Mouse (Mus musculus) liver, embryonic 14.5 days (tissue): Measurements from ENCODE around the gene Gm3453. TPM values are rescaled to one million over a fixed set of nuclear protein-coding genes. Genes with fewer than 3 reads are reported as not detected.
"Not testable (repeated sequence)": the region's sequence is repeated elsewhere in the genome, so short reads cannot be mapped to it uniquely, and the experiment has no call there.

Experiments
- ATAC-seq: fragments of 200-750 bp; cut with Nextera tagmentation; 2 replicates; pipeline ENCODE4 v1.8.0; 2017; ENCODE audit warnings: moderate number of reproducible peaks, mild to moderate bottlenecking, moderate library complexity; ENCODE audit not compliant: insufficient read depth
- DNase-seq, 3 experiments: peaks; one replicate each; pipeline ENCODE4 v3.0.0-alpha.2; 2012 to 2013; ENCODE audit warnings: low read depth in 3 of 3, low spot score in 3 of 3
- H3K27ac ChIP-seq: fragments of 300-500 bp; sonication (generic); 2 replicates; pipeline ENCODE4 v1.5.1; 2014; ENCODE audit warnings: moderate library complexity, mild to moderate bottlenecking, control low read depth, inconsistent platforms
- H3K27me3 ChIP-seq: fragments of 300-500 bp; sonication (generic); 2 replicates; pipeline ENCODE4 v1.6.1; 2014; ENCODE audit warnings: mild to moderate bottlenecking, low read length, moderate library complexity; ENCODE audit not compliant: control insufficient read depth, insufficient read depth
- H3K36me3 ChIP-seq: fragments of 300-500 bp; sonication (generic); replicated peaks from 2 replicates; pipeline ENCODE4 v1.6.1; 2014; ENCODE audit warnings: low read depth; ENCODE audit not compliant: control insufficient read depth, insufficient read depth
- H3K4me1 ChIP-seq, 2 experiments: fragments of 200-500 bp in 1 of 2; fragments of 300-500 bp in 1 of 2; sonication (generic) in 1 of 2; replicated peaks; 2 replicates each; pipeline ENCODE4 v1.6.1; 2012 to 2014; ENCODE audit warnings: antibody characterized with exemption in 1 of 2, inconsistent platforms in 1 of 2, low read length in 1 of 2; ENCODE audit not compliant: control insufficient read depth in 2 of 2, insufficient read depth in 2 of 2
- H3K4me2 ChIP-seq: fragments of 300-500 bp; sonication (generic); 2 replicates; pipeline ENCODE4 v1.6.1; 2014; ENCODE audit warnings: low read depth, mild to moderate bottlenecking, control low read depth, moderate library complexity
- H3K4me3 ChIP-seq, 2 experiments: fragments of 200-500 bp in 1 of 2; fragments of 300-500 bp in 1 of 2; sonication (generic) in 1 of 2; 2 replicates each; pipeline ENCODE4 v1.5.1; 2012 to 2014; ENCODE audit warnings: low read depth in 2 of 2, low read length in 2 of 2, mild to moderate bottlenecking in 2 of 2, control low read depth in 1 of 2, inconsistent platforms in 1 of 2, moderate library complexity in 1 of 2; ENCODE audit not compliant: insufficient read depth in 1 of 2
- H3K9ac ChIP-seq: fragments of 300-500 bp; sonication (generic); replicated peaks from 2 replicates; pipeline ENCODE4 v1.6.1; 2014; ENCODE audit warnings: mild to moderate bottlenecking, control low read depth, moderate library complexity
- H3K9me3 ChIP-seq: fragments of 300-500 bp; sonication (generic); 2 replicates; pipeline ENCODE4 v1.6.1; 2016; ENCODE audit warnings: low read length, mixed read lengths; ENCODE audit not compliant: control insufficient read depth
- WGBS: fragments of 180-500 bp; shearing (Covaris S2); extraction: QIAGEN DNeasy Blood & Tissue Kit; methylation state at CpG from one replicate; pipeline ENCODE4 v1.1.7; 2014; ENCODE audit not compliant: insufficient replicate concordance; 5-methylcytosine and 5-hydroxymethylcytosine counted together
- polyA plus RNA-seq, 2 experiments: library from polyadenylated mRNA; depleted of rRNA in 1 of 2; stranded (reverse) in 1 of 2; unstranded in 1 of 2; fragments of >200 nt; fragmentation: Nextera tagmentation in 1 of 2; extraction: Ambion mirVana in 1 of 2; gene quantifications; 2 replicates each; pipeline versions ENCODE4 v1.2.1 to v1.2.3; 2012 to 2014

Gene Gm3453
- polyA plus RNA-seq (2012; rRNA removed): not detected in 2 replicates
- not detected in 2 replicates for polyA plus RNA-seq (2014; fragmentation: Nextera tagmentation; extraction: Ambion mirVana)

DNA sequence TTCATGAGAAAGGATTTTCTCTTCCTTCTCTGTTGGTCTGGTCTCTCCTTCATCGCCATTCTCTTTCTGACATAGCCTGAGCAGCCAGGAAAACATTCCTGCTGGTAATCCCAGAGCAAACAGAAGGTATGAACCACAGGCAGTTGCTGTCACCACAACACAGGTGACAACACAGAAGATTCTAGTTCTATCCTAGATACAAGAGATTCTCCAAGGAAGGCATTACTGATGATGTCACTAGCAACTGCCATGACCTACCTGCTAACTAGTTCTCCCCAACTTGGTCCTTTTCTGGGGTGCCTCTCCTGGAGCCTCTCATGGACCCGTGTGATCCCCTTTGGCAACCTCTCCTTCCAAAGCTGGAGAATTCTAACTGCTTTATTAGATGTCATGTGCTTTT lies at the start of gene Gm3453:
Gene Gm3453 (minus strand): TSS at position 101 of the 400 bp plus-strand sequence.
- not testable (repeated sequence) for H3K4me2 ChIP-seq, H3K27me3 ChIP-seq, ATAC-seq, H3K9me3 ChIP-seq, H3K36me3 ChIP-seq, H3K4me3 ChIP-seq, H3K4me1 ChIP-seq, H3K27ac ChIP-seq, H3K9ac ChIP-seq, DNase-seq
- WGBS: 22% methylated on average over 2 of the region's 2 CpGs

DNA sequence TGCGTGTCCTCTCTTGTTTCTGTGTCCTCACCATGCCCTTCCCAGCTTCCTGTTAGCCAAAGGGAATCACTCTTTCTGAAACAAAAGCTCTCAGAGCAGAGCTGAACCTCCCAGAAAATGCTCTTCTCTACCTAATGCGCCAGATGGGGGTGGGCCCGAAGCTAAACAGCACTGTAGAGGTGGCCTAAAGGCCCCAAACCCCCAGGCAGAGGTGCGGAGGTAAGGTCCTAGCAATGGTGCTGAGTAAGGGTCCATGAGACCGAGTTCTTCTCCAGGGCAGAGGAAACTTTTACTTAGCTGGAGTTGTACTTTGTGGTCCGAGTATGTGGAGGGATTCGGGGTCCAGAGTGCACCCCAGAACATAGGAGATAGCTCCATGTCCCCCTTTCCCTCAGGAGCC lies 8.2 kb upstream of the Gm3453 start:
- H3K27me3 ChIP-seq, H3K4me2 ChIP-seq, H3K9ac ChIP-seq, H3K4me3 ChIP-seq, ATAC-seq, H3K27ac ChIP-seq, DNase-seq, H3K4me1 ChIP-seq, H3K9me3 ChIP-seq, H3K36me3 ChIP-seq: not testable (repeated sequence)
- WGBS: 51% methylated on average over 4 of the region's 7 CpGs

DNA sequence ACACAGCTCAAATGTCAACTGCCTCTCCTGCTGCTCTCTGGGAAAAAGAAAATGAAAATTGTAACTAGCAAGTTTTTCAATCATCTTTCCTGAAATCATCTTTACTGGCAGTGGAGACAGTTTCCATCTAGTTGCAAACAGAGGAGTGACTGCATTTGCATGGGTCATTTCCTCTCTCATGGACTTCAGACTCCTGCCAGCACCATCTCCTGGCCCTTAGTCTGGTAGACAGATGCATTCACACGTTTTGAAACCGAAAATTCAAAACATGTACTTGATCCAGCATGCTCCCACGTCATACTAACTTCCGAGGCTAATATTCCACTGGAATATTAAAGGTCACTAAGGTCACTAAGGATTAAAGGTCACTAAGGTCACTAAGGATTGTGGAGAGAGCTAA lies 16.5 kb downstream of the Gm3453 start:
- ATAC-seq, H3K9me3 ChIP-seq, DNase-seq, H3K4me1 ChIP-seq, H3K4me2 ChIP-seq, H3K36me3 ChIP-seq, H3K27me3 ChIP-seq, H3K4me3 ChIP-seq, H3K27ac ChIP-seq, H3K9ac ChIP-seq: not testable (repeated sequence)
- 24% methylated on average over 4 of the region's 4 CpGs for WGBS

DNA sequence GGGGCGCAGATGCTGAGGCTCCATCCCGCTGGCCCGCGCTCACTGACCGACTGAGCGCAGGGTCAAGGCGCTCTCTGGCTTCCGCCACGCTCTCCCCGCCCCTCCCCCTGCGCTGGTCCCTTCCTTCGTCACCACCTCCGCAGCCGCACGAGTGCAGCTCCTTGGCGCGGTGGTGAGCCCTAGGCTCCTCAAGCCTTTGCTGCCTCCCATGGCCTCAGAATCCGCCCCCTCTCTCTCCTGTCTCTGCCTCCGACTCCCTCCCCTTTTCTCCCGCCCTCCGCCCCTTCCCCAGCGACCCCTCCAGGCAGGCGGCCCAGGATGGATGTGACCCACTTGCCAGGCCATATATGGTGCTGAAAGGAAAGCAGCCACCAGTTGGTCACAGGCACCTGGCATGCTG lies 17.3 kb downstream of the Gm3453 start, which contains the start of gene Gm3248:
Gene Gm3248 (minus strand): TSS at position 111 of the 400 bp plus-strand sequence.
- H3K9ac ChIP-seq, H3K4me3 ChIP-seq, H3K9me3 ChIP-seq, DNase-seq, H3K36me3 ChIP-seq, H3K4me1 ChIP-seq, H3K27ac ChIP-seq, H3K27me3 ChIP-seq, ATAC-seq: not testable (repeated sequence)
- WGBS: 3% methylated on average over 11 of the region's 23 CpGs
- H3K4me2 ChIP-seq: peak within 1 kb of the TSS; percentile 37

DNA sequence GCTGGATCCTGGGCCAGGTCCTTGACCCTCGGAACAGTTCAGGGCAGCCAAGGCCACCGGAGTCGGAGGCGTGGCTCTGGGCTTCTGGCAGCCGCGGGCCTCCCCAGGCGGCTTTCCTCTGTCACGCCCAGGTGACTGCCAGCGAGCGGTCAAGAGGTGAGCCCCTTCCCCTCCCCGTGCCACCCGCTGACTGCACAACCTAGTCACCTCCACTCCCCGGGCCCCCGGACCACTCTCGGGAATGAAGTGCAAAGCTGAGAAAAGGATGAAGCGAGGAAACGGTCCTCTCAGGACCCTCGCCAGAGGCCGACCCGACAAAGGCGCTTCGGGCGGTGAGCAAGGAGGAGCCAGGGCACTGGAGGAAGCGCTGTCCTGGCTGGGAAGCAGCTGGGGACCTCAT lies 17.8 kb downstream of the Gm3453 start:
- not testable (repeated sequence) for H3K4me1 ChIP-seq, ATAC-seq, H3K27ac ChIP-seq, H3K36me3 ChIP-seq, H3K9me3 ChIP-seq, H3K9ac ChIP-seq, H3K4me3 ChIP-seq, H3K27me3 ChIP-seq, DNase-seq
- 3% methylated on average over 10 of the region's 24 CpGs for WGBS
- peak overlapping the region; percentile 37 for H3K4me2 ChIP-seq

DNA sequence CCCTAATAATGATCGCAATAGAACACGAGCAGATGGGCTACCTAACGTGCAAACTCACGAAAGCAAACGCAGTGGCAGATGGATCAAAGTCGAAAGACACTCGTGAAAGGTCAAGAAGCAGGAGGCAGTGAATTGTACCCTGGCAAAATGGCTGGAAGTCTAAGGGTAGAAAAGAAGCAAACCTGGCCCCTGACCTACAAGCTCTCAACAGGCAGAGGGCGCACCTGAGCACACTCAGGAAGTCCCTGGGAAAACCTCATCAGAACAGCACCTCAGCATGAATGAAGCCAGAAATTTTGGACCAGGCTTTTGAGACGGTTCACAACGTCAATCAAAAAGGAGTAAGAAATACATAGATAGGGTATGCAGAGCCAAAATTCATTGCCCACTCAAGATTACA lies 18.5 kb downstream of the Gm3453 start:
- ATAC-seq: not testable (repeated sequence)
- 8% methylated on average over 3 of the region's 10 CpGs for WGBS

DNA sequence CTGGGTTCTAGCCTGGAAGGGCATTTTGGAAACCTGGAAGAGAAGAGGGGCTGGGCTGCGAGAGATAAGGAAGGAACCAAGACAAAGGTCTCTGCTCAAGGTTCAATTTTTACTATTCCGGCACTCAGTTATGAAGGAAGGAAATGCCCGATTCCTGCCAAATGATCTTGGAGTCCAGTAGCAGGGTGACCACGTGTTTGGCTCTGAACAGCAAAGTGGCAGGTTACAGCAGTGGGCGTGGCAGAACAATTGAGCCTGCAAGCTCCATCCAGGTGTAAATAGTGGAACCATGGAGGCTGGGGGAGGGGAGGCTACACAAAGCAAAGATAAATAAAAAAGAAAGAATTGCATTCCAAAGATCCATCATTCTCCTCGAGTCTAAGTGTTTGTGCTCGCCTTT lies 55.7 kb downstream of the Gm3453 start:
- not testable (repeated sequence) for H3K9me3 ChIP-seq, H3K9ac ChIP-seq, ATAC-seq, DNase-seq, H3K27ac ChIP-seq, H3K4me2 ChIP-seq, H3K27me3 ChIP-seq, H3K4me3 ChIP-seq, H3K36me3 ChIP-seq, H3K4me1 ChIP-seq
- WGBS: 42% methylated on average over 7 of the region's 7 CpGs

More for the DNA sequence above, 18.5 kb downstream of the Gm3453 start:
- not testable (repeated sequence) for H3K4me1 ChIP-seq, H3K27ac ChIP-seq, H3K9ac ChIP-seq, H3K27me3 ChIP-seq, H3K36me3 ChIP-seq, H3K9me3 ChIP-seq, H3K4me2 ChIP-seq, DNase-seq, H3K4me3 ChIP-seq
